Mouse (Mus musculus) G1E (cell line): ENCODE measurements around the gene Cd93.

Source experiments
- CTCF ChIP-seq: IDR thresholded peaks from 2 replicates; pipeline ENCODE4 v1.5.1; 2012; ENCODE audit warnings: low read depth, low read length, inconsistent platforms, mixed read lengths
- TAL1 ChIP-seq: conservative IDR thresholded peaks from 2 replicates; pipeline ENCODE4 v1.6.1; 2012; ENCODE audit warnings: low read depth, low read length, inconsistent platforms, mixed read lengths

GRCm38 (mm10) chr2:148432346-148432745 is 11.0 kb downstream of the Cd93 start:
- TF ChIP-seq CTCF (no peak), TAL1 (no peak)
